Mouse (Mus musculus) heart, postnatal 36 days (tissue): ENCODE data around the gene Hras. TPM values are rescaled to one million over a fixed set of nuclear protein-coding genes. Genes with fewer than 3 reads are reported as not detected.

Experiments used
- DNase-seq, 2 experiments: peaks; one replicate each; pipeline ENCODE4 v3.0.0; 2021 to 2022
- intact Hi-C: fragments of 180-260 bp; cut with DNase I; formaldehyde crosslinking; loops from one replicate; pipeline ENCODE4 v1.15.1; 2025
- total RNA-seq, 2 experiments: library from RNA; stranded (reverse); gene quantifications; 2 replicates each; pipeline ENCODE4 v1.2.3; 2021

Hras gene
- total RNA-seq, result 100 to 1,000 TPM in 1 of 2 experiments, 10 to 100 TPM in 1; 97.9 to 104 TPM

DNA sequence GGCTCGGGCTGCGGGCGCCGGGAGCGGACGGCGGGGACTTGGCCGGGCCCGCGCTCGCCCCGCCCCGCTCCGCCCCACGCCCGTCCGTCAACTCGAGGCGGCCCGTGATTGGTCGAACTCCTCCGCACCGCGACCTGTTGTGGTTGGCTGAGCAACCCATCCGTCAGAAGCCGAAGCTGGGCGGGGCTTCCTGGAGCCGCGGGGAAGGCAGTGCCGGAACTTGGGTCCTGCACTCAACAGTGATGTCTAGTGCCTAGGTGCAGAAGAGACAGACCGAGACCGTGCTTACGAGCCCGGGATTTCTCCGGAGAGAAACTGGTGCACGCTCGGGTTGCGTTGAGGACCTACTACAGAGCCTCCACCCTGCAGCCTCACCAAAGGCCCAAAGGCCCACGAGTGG is at the start of gene Hras, which contains the start of gene Lrrc56:
Gene Hras, minus strand, starts transcription at position 58 of the 400 bp plus-strand sequence.
Gene Lrrc56, plus strand, starts transcription at position 210 of the 400 bp plus-strand sequence.
- intact Hi-C loops, result loop anchor here (5.0 kb wide), 1 partner anchor 337 kb away; the partner anchor contains the start of genes Bet1l, Gm45785 and Ric8a
- DNase-seq, result peak; percentile 97 to 99

DNA sequence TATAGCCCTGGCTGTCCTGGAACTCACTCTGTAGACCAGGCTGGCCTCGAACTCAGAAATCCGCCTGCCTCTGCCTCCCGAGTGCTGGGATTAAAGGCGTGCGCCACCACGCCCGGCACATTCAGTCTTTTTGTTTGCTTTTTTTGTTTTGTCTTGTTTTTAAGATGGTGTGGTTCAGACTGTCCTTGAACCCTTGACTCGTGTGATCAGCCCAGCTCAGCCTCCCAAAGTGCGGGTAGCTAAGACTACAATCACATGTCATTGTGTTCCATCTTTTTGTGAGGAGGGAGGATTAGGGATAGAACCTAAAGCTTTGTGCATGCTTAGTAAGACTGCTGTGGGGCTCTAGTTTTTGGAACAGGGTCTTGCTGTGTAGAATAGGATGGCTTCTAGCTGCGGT is 37.7 kb upstream of the Hras start:
- intact Hi-C loops, result no loop called here

GRCm38 (mm10) chr7:141231111-141231510 is 37.3 kb upstream of the Hras start:
- no peak for DNase-seq
- intact Hi-C loops, result no loop called here

More for the DNA sequence above, 37.7 kb upstream of the Hras start:
- DNase-seq, result no peak

- intact Hi-C loops, result no loop called here
- no peak for DNase-seq
Measured at GRCm38 (mm10) chr7:141230570-141230969, 36.8 kb upstream of the Hras start.

- DNase-seq, result no peak
- intact Hi-C loops, result loop anchor here (2.0 to 5.0 kb wide), 2 partner anchors 98 to 133 kb away; partner anchors contain the start of genes Deaf1 and Tmem80
Measured at GRCm38 (mm10) chr7:141229702-141230101, 35.9 kb upstream of the Hras start.

DNA sequence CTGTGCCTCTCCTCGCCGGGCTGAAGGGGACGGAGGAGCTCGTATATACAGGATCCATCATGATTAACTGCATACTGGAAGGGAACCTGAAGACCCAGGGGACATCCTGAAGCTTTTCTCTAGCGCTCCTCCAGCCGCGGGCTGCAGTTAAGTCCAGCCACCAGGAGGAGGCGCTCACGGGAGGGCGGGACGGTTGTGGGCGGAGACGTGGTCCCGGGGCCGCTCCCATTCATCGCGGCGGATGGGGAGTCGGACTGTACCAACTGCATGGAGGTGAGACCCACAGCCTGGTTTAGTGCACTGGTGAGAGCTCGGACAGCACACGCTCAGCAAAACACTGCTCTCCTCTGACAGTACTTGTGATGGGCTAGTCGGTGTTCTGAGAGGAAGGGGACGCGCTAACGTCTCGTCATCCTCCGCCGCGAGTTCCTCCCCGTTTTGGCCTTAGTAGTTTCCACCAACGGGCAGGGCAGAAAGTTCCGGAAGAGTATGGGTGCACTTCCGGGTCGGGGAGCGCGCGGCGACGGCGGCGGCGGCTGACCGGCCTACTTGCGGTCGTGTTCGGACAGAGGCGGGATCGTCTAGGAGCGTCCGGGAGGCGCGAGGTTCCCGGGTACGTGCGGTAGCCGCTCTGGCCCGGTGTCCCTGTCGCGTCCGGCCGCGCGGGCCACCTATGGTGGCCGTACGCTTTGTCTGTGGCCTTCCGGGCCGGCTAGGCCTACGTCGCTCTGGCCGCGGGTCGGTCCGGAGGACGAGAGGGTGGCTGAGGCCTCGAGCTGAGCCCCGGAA is 34.7 kb upstream of the Hras start, which contains the start of gene Phrf1:
Gene Phrf1, plus strand, starts transcription at position 506 of the 789 bp plus-strand sequence.
- peak; percentile 97 for DNase-seq
- intact Hi-C loops, result loop anchor here (2.0 to 5.0 kb wide), 2 partner anchors 99 to 134 kb away; partner anchors contain the start of genes Deaf1 and Tmem80

DNA sequence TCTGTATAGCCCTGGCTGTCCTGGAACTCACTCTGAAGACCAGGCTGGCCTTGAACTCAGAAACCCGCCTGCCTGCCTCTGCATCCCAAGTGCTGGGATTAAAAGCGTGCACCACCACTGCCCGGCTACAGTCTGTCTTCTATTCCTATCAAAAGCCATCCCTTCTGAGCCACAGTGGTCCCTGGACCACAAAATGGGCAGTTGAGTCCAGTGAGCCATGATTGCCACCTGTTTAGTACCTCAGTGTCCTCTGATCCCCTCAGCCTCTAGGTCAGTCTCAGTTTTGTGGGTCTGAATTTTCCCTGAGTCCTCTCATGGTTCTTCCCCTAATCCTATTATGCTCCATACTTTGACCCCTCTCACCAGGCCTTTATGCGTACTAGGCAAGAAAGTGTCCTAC is 34.0 kb upstream of the Hras start:
- DNase-seq, result no peak
- intact Hi-C loops, result loop anchor here (2.0 to 5.0 kb wide), 2 partner anchors 100 to 135 kb away; partner anchors contain the start of genes Deaf1 and Tmem80

DNA sequence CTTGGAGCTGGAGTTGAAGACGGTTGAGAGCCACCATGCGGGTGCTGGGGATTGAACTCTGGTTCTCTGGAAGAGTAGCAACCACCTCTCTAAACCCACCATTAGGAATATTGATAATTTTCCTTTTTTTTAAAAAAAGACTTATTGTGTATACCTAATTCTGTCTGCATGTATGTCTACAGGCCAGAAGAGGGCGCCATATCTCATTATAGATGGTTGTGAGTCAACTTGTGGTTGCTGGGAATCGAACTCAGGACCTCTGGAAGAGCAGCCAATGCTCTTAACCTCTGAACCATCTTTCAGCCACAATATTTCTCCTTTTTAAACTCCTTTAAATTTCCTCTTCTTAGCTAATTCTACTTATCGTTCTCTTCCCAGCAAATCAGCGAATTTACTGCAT is 32.7 kb upstream of the Hras start:
- intact Hi-C loops, result loop anchor here (5.0 kb wide), 1 partner anchor 101 kb away; the partner anchor contains the start of genes Deaf1 and Tmem80
- DNase-seq, result no peak

- intact Hi-C loops, result no loop called here
Measured at GRCm38 (mm10) chr7:141222696-141223215, 29.0 kb upstream of the Hras start.

GRCm38 (mm10) chr7:141222126-141222467 is 28.3 kb upstream of the Hras start:
- DNase-seq, result no peak
- intact Hi-C loops, result no loop called here

More at GRCm38 (mm10) chr7:141222696-141223215, 29.0 kb upstream of the Hras start:
- DNase-seq, result no peak

- DNase-seq, result peak; percentile 89 to 94
- intact Hi-C loops, result no loop called here
Measured at GRCm38 (mm10) chr7:141221249-141222125, 27.7 kb upstream of the Hras start.

DNA sequence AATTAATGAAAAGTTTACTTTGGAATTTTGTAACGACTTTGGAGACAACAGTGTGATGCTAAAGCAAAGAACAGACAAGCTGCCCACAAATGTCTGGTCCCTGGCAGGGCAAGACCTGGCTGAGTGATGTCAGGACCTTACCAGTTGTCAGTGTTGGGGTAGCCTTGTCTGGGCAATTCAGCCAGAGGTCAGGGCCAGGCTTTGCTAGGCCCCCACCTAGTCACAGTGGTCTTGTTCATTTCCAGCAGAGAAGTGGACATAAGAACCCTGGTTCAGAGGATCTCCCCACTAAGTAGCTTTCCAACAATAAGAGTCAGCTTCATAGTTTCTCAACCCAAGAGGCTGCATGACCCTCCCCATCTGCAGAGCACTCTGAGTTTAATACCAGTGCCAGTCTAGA is 26.6 kb upstream of the Hras start:
- no peak for DNase-seq
- intact Hi-C loops, result no loop called here

- DNase-seq, result no peak
- intact Hi-C loops, result no loop called here
Measured at GRCm38 (mm10) chr7:141219558-141220099, 25.8 kb upstream of the Hras start.

GRCm38 (mm10) chr7:141218557-141219133 is 24.8 kb upstream of the Hras start:
- DNase-seq, result no peak
- intact Hi-C loops, result no loop called here

GRCm38 (mm10) chr7:141218141-141218540 is 24.3 kb upstream of the Hras start:
- intact Hi-C loops, result no loop called here
- no peak for DNase-seq

- DNase-seq, result no peak
- intact Hi-C loops, result no loop called here
Measured at GRCm38 (mm10) chr7:141217343-141218013, 23.7 kb upstream of the Hras start.

DNA sequence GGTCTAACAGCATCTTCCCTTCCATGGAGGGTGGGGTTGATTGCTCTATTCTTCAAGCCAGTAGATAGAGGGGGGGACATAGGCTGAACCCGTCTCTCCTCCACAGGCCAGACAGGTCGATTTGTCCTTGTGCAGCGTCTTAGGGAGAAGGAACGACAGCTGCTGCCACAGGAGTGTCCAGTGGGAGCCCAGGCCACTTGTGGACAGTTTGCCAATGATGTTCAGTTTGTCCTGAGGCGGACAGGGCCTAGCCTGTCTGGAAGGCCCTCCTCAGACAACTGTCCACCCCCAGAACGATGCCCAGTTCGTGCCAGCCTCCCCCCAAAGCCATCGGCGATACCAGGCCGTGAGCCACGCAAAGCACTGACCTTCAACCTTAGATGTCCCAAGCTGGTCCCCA is 23.1 kb upstream of the Hras start:
- intact Hi-C loops, result no loop called here
- DNase-seq, result no peak

DNA sequence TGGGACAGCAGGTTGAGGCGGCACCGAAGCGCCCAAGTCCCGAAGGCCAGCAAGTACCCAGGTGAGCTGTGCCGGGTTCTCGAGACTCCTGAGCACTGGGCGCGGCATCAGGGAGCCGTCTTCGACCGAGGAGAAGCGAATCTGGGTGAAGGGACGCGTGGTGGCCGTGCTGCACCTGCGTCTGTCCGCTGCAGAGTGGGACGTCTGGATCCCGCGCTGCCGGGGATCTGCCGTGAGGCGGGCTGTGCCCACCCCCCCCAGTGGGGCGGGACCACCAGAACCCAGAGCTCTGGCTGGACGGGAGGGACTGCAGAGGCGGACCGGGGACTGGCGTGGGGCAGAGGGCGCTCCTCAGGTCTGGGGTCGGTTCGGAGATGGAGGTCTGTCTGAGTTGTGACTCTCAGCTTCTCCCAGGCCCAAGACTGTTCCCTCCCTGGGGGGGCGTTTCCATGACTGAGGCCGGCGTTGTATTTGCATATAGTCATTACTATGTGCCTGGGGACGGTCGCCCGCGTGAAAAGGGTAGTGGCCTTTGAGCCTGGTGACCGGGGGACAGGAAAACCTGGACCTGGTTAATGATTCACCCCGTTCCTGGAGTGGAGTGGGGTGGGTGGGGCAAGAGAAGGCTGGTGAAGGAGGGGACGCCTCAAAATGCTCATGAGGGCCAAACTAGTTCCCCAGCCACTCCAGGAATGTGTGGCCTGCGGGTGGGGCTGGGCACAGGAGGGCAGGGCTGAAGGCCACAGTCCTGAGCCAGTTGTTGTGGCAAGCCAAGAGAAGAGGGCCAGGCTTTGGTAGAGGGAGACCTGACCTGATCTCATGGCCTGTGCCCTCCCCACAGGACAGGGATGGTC is 22.3 kb upstream of the Hras start:
- DNase-seq, result no peak
- intact Hi-C loops, result no loop called here
